Mouse (Mus musculus): ENCODE measurements around the gene Cxcl17. TPM values are rescaled to one million over a fixed set of nuclear protein-coding genes. Genes with fewer than 3 reads are reported as not detected.
A peak's percentile ranks its signal among the peaks of the same experiment; 100 is the strongest.

Gene Cxcl17
- polyA plus RNA-seq, 1 experiment from 2014 or later: not detected

DNA sequence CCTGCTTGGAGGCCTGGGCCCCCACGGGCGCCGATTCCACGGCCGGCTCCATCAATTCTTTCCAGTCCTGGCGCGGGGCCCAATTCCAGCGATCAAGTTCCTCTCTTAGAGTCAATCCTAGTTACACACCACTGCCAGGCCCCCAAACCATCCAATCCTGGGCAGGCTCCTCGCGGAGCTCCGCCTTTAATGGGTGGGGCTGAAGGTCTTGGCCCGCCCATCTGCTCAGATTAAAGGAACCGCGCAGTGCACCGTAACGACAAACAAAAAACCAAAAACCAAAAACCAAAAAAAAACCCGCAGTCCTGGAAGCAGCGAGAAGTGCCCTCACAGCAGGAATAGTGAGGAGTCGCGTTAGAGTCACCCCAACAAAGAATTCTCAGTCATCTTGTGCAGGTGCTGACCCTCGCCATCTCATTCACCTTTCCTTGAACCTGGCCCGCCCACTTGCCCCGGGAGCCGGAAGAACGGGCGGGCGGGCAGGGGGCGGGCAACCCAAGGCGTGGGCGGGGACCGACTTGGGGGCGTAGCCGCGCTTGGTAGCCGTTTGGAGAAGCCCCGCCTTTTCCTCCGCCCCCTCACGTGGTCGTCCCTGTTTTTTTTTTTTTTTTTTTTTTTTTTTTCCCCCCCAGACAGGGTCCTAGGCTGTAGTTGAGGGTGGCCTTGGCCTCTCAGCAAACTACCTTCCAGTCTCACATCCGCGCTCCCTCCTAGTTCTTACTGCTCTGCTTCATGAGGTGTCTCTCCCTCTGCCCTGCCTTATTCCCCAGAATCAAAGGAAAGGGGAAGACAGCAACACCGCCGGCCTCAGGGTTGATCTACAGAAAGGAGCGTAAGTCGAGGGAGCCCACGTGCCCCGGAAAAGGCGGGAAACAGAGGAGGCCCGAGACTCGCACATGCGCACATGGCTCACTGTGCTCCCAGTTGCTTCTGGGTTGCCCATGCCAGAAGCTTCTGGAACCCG is 16.8 kb downstream of the Cxcl17 start:
- 0 out of 2 replicates have a peak, but pooled peaks cover 2% of the 10 kb centered on the region for H3K36me3 ChIP-seq (ENCODE audit: control insufficient read depth, insufficient read depth, low read length)
- 7% methylated on average over 52 of the region's 52 CpGs for WGBS (ENCODE audit: insufficient replicate concordance)
- H3K9me3 ChIP-seq (replicated peaks; ENCODE audit: control insufficient read depth, low read length): no peaks in the 10 kb centered on the region
- H3K9ac ChIP-seq (ENCODE audit: low read depth, low read length): peak overlapping the region; percentile 68
- H3K27ac ChIP-seq (ENCODE audit: low read depth, low read length): no peak overlapping the region
- peaks cover 10% of the 10 kb centered on the region for H3K4me1 ChIP-seq (ENCODE audit: control insufficient read depth, insufficient read depth, low read length)
- H3K27me3 ChIP-seq (ENCODE audit: control insufficient read depth, insufficient read depth, low read length): peaks cover 10% of the 10 kb centered on the region; the same call in 1 of the 2 replicates
- peak; percentile 94 for ATAC-seq (replicated peaks; ENCODE audit: insufficient number of reproducible peaks, low FRiP score, low TSS enrichment)
- H3K4me3 ChIP-seq (ENCODE audit: low read depth, low read length): peak overlapping the region; percentile 69
- H3K4me2 ChIP-seq: peak overlapping the region; percentile 83

GRCm38 (mm10) chr7:25395186-25395557 is 17.5 kb downstream of the Cxcl17 start:
- Histone ChIP-seq H3K27ac (ENCODE audit: low read depth, low read length) (no peak overlapping the region), H3K27me3 (ENCODE audit: control insufficient read depth, insufficient read depth, low read length) (peaks cover 10% of the 10 kb centered on the region; the same call in 1 of the 2 replicates), H3K4me1 (ENCODE audit: control insufficient read depth, insufficient read depth, low read length) (peaks cover 10% of the 10 kb centered on the region), H3K9me3 (replicated peaks; ENCODE audit: control insufficient read depth, low read length) (no peaks in the 10 kb centered on the region), H3K36me3 (ENCODE audit: control insufficient read depth, insufficient read depth, low read length) (0 out of 2 replicates have a peak, but pooled peaks cover 2% of the 10 kb centered on the region), H3K9ac (ENCODE audit: low read depth, low read length) (peak overlapping the region; percentile 68), H3K4me3 (ENCODE audit: low read depth, low read length) (peak overlapping the region; percentile 69), H3K4me2 (peak overlapping the region; percentile 83)
- ATAC-seq (replicated peaks; ENCODE audit: insufficient number of reproducible peaks, low FRiP score, low TSS enrichment): peak; percentile 2; the same call in 1 of the 2 replicates
- 3% methylated on average over 22 of the region's 22 CpGs for WGBS (ENCODE audit: insufficient replicate concordance)

GRCm38 (mm10) chr7:25394754-25395153 is 17.9 kb downstream of the Cxcl17 start:
- Histone ChIP-seq H3K4me1 (ENCODE audit: control insufficient read depth, insufficient read depth, low read length) (peaks cover 10% of the 10 kb centered on the region), H3K9ac (ENCODE audit: low read depth, low read length) (peak overlapping the region; percentile 68; the same call in 1 of the 2 replicates), H3K27ac (ENCODE audit: low read depth, low read length) (no peak overlapping the region), H3K4me2 (peak overlapping the region; percentile 83), H3K36me3 (ENCODE audit: control insufficient read depth, insufficient read depth, low read length) (0 out of 2 replicates have a peak, but pooled peaks cover 2% of the 10 kb centered on the region), H3K4me3 (ENCODE audit: low read depth, low read length) (peak overlapping the region; percentile 69), H3K9me3 (replicated peaks; ENCODE audit: control insufficient read depth, low read length) (no peaks in the 10 kb centered on the region), H3K27me3 (ENCODE audit: control insufficient read depth, insufficient read depth, low read length) (peaks cover 10% of the 10 kb centered on the region; the same call in 1 of the 2 replicates)
- no peak for ATAC-seq (replicated peaks; ENCODE audit: insufficient number of reproducible peaks, low FRiP score, low TSS enrichment)
- 16% methylated on average over 7 of the region's 7 CpGs for WGBS (ENCODE audit: insufficient replicate concordance)

- Histone ChIP-seq H3K27ac (ENCODE audit: low read depth, low read length) (no peak overlapping the region), H3K9me3 (replicated peaks; ENCODE audit: control insufficient read depth, low read length) (no peaks in the 10 kb centered on the region), H3K27me3 (ENCODE audit: control insufficient read depth, insufficient read depth, low read length) (peaks cover 10% of the 10 kb centered on the region; the same call in 1 of the 2 replicates), H3K4me2 (peak overlapping the region; percentile 83; the same call in 1 of the 2 replicates), H3K4me1 (ENCODE audit: control insufficient read depth, insufficient read depth, low read length) (peaks cover 10% of the 10 kb centered on the region), H3K9ac (ENCODE audit: low read depth, low read length) (no peak overlapping the region), H3K4me3 (ENCODE audit: low read depth, low read length) (no peak overlapping the region), H3K36me3 (ENCODE audit: control insufficient read depth, insufficient read depth, low read length) (0 out of 2 replicates have a peak, but pooled peaks cover 2% of the 10 kb centered on the region)
- ATAC-seq (replicated peaks; ENCODE audit: insufficient number of reproducible peaks, low FRiP score, low TSS enrichment): no peak
- 75% methylated on average over 8 of the region's 8 CpGs for WGBS (ENCODE audit: insufficient replicate concordance)
Observed at GRCm38 (mm10) chr7:25393451-25394210, 19.1 kb downstream of the Cxcl17 start.

GRCm38 (mm10) chr7:25392851-25393250 is 19.8 kb downstream of the Cxcl17 start:
- Histone ChIP-seq H3K36me3 (ENCODE audit: control insufficient read depth, insufficient read depth, low read length) (peaks cover 2% of the 10 kb centered on the region; the same call in 1 of the 2 replicates), H3K4me3 (ENCODE audit: low read depth, low read length) (no peak overlapping the region), H3K27me3 (ENCODE audit: control insufficient read depth, insufficient read depth, low read length) (peaks cover 10% of the 10 kb centered on the region; the same call in 1 of the 2 replicates), H3K9me3 (replicated peaks; ENCODE audit: control insufficient read depth, low read length) (no peaks in the 10 kb centered on the region), H3K4me1 (ENCODE audit: control insufficient read depth, insufficient read depth, low read length) (peaks cover 10% of the 10 kb centered on the region), H3K27ac (ENCODE audit: low read depth, low read length) (no peak overlapping the region), H3K9ac (ENCODE audit: low read depth, low read length) (no peak overlapping the region), H3K4me2 (no peak overlapping the region)
- 44% methylated on average over 7 of the region's 7 CpGs for WGBS (ENCODE audit: insufficient replicate concordance)
- ATAC-seq (replicated peaks; ENCODE audit: insufficient number of reproducible peaks, low FRiP score, low TSS enrichment): no peak

GRCm38 (mm10) chr7:25391856-25392453 is 20.7 kb downstream of the Cxcl17 start:
- Histone ChIP-seq H3K36me3 (ENCODE audit: control insufficient read depth, insufficient read depth, low read length) (peaks cover 2% of the 10 kb centered on the region; the same call in 1 of the 2 replicates), H3K9ac (ENCODE audit: low read depth, low read length) (no peak overlapping the region), H3K27ac (ENCODE audit: low read depth, low read length) (no peak overlapping the region), H3K27me3 (ENCODE audit: control insufficient read depth, insufficient read depth, low read length) (peaks cover 10% of the 10 kb centered on the region; the same call in 1 of the 2 replicates), H3K4me3 (ENCODE audit: low read depth, low read length) (no peak overlapping the region), H3K4me1 (ENCODE audit: control insufficient read depth, insufficient read depth, low read length) (peaks cover 10% of the 10 kb centered on the region), H3K4me2 (no peak overlapping the region), H3K9me3 (replicated peaks; ENCODE audit: control insufficient read depth, low read length) (no peaks in the 10 kb centered on the region)
- 66% methylated on average over 2 of the region's 2 CpGs for WGBS (ENCODE audit: insufficient replicate concordance)
- no peak for ATAC-seq (replicated peaks; ENCODE audit: insufficient number of reproducible peaks, low FRiP score, low TSS enrichment)

- Histone ChIP-seq H3K4me3 (ENCODE audit: low read depth, low read length) (no peak overlapping the region), H3K27ac (ENCODE audit: low read depth, low read length) (no peak overlapping the region), H3K36me3 (ENCODE audit: control insufficient read depth, insufficient read depth, low read length) (peaks cover 2% of the 10 kb centered on the region; the same call in 1 of the 2 replicates), H3K4me1 (ENCODE audit: control insufficient read depth, insufficient read depth, low read length) (peaks cover 13% of the 10 kb centered on the region), H3K9me3 (replicated peaks; ENCODE audit: control insufficient read depth, low read length) (no peaks in the 10 kb centered on the region), H3K9ac (ENCODE audit: low read depth, low read length) (no peak overlapping the region), H3K4me2 (no peak overlapping the region), H3K27me3 (ENCODE audit: control insufficient read depth, insufficient read depth, low read length) (peaks cover 10% of the 10 kb centered on the region; the same call in 1 of the 2 replicates)
- no peak for ATAC-seq (replicated peaks; ENCODE audit: insufficient number of reproducible peaks, low FRiP score, low TSS enrichment)
- 45% methylated on average over 2 of the region's 2 CpGs for WGBS (ENCODE audit: insufficient replicate concordance)
Observed at GRCm38 (mm10) chr7:25390986-25391385, 21.7 kb downstream of the Cxcl17 start.
